Mouse (Mus musculus): ENCODE measurements at regions not wholly inside any gene's neighbourhood (a gene's known extent, or its start where the extent isn't known, plus 50 kb on each side); places are given as distances from the start of the nearest gene placed in this dataset.
"Not testable (repeated sequence)": the region's sequence is repeated elsewhere in the genome, so short reads cannot be mapped to it uniquely, and the experiment has no call there.

GRCm38 (mm10) chr7:111969198-111969887 lies 54.0 kb upstream of the Usp47 start:
- DNase-seq = peak; percentile 89

- DNase-seq = no peak
Measured at GRCm38 (mm10) chr7:111968261-111968660, 55.0 kb upstream of the Usp47 start.

- no peak for DNase-seq
Measured at GRCm38 (mm10) chr7:111966716-111967115, 56.6 kb upstream of the Usp47 start.

- DNase-seq = peak; percentile 4
Measured at GRCm38 (mm10) chr7:111963969-111964368, 59.3 kb upstream of the Usp47 start.

GRCm38 (mm10) chr7:111959977-111960376 lies 63.3 kb upstream of the Usp47 start:
- DNase-seq = no peak

- DNase-seq = no peak
Measured at GRCm38 (mm10) chr7:111956671-111957070, 66.6 kb upstream of the Usp47 start.

- DNase-seq = no peak
Measured at GRCm38 (mm10) chr7:111939631-111940030, 83.7 kb upstream of the Usp47 start.

GRCm38 (mm10) chr7:111937547-111937946 lies 85.8 kb upstream of the Usp47 start:
- DNase-seq = no peak

GRCm38 (mm10) chr7:111937102-111937501 lies 86.2 kb upstream of the Usp47 start:
- no peak for DNase-seq

GRCm38 (mm10) chr7:111932725-111933124 lies 90.6 kb upstream of the Usp47 start:
- peak; percentile 2 for DNase-seq

- DNase-seq = no peak
Measured at GRCm38 (mm10) chr7:111919961-111920360, 103.3 kb upstream of the Usp47 start.

GRCm38 (mm10) chr7:111903741-111904231 lies 119.5 kb upstream of the Usp47 start:
- no peak for DNase-seq

- no peak for DNase-seq
Measured at GRCm38 (mm10) chr7:111897016-111897415, 117.2 kb upstream of the Galnt18 start.

GRCm38 (mm10) chr7:111896255-111896654 lies 116.5 kb upstream of the Galnt18 start:
- DNase-seq = peak; percentile 69

GRCm38 (mm10) chr7:111882991-111883390 lies 103.2 kb upstream of the Galnt18 start:
- DNase-seq = no peak

GRCm38 (mm10) chr7:111880067-111880675 lies 100.4 kb upstream of the Galnt18 start:
- DNase-seq = no peak

GRCm38 (mm10) chr7:111877591-111877990 lies 97.8 kb upstream of the Galnt18 start:
- no peak for DNase-seq

GRCm38 (mm10) chr7:111875949-111876348 lies 96.2 kb upstream of the Galnt18 start:
- DNase-seq = no peak

- no peak for DNase-seq
Measured at GRCm38 (mm10) chr7:111869337-111869736, 89.6 kb upstream of the Galnt18 start.

GRCm38 (mm10) chr7:111863035-111863434 lies 83.3 kb upstream of the Galnt18 start:
- no peak for DNase-seq

- not testable (repeated sequence) for DNase-seq
Measured at GRCm38 (mm10) chr7:111858291-111858690, 78.5 kb upstream of the Galnt18 start.

- no peak for DNase-seq
Measured at GRCm38 (mm10) chr7:111856977-111857376, 77.2 kb upstream of the Galnt18 start.

- no peak for DNase-seq
Measured at GRCm38 (mm10) chr7:111855309-111855708, 75.5 kb upstream of the Galnt18 start.

GRCm38 (mm10) chr7:111846417-111846816 lies 66.6 kb upstream of the Galnt18 start:
- DNase-seq = no peak

Data from lung, postnatal 36 days (tissue).